Mouse (Mus musculus) v-Abl transformed pro-B cells (cell line): Measurements from ENCODE around the gene Gm9918.

Source experiments
- in situ Hi-C, 2 experiments: fragments of 400-800 bp; cut with MboI; formaldehyde crosslinking; loops; one replicate each; pipeline ENCODE4 v1.15.1; 2025; ENCODE audit not compliant: unreplicated experiment in 2 of 2

Gm9918 gene

DNA sequence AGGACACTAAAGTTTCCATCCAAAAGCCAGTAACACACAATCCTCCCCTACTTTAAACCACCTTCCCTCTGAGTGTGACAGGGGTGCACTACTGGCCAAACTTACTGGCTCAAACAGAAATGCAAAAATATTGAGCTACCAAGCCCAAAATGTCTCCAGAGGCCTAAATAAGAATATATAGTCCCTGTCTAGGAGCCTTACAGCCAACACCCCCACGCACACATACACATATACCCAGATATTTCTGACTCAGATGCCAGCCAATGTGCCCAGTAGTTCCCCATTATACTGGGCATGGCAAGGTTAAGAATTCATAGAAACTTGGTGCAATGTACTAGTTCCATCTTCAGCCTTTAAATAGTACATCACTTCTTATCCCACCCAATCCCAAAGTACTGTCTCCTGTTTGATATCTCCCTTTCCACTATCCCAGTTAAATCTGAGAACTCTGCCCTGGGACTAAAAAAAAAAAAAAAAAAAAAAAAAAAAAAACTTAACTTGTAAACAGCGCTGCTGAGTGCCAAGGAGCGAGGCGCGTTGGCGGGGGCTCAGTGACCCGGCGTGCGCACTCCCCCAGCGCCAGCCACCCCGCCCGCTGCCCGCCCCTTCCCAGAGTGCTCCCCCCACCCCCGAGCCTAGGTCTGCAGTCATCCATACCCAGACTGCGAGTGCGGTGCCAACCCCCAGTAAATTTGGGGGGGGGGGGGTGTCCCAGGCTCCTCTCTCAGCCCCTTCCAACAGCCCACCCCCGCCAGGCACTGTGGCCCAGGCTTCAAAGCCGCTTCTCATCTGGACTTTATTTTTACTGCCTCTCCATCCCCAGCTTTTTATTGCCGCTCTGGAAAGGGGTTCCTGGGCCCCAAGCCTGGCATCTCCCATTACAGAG, 25.8 kb upstream of the Gm9918 start:
- in situ Hi-C loops: loop anchor here in 1 of 2 experiments (5.0 kb wide), 1 partner anchor 38 kb away; no protein-coding TSS in a partner anchor

DNA sequence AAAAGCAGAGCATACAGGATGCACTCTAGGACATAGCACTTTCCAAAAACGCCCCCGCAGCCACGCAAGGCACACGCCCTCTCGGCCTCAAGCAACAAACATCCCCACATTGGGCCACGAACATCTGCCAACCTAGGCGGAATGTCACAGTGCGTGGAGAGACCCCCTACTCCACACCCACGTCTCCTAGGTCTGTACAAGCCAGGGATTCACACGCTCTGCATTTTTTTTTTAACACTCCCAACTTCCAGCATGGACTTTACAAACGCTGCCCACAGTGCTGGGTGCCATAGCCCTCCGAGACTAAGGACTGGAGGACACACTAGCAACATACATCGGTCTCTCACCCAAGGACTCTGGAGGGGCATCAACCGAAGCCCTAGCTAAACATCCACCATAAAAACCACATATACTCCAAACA, 24.9 kb upstream of the Gm9918 start:
- in situ Hi-C loops: loop anchor here in 1 of 2 experiments (5.0 kb wide), 1 partner anchor 37 kb away; no protein-coding TSS in a partner anchor

DNA sequence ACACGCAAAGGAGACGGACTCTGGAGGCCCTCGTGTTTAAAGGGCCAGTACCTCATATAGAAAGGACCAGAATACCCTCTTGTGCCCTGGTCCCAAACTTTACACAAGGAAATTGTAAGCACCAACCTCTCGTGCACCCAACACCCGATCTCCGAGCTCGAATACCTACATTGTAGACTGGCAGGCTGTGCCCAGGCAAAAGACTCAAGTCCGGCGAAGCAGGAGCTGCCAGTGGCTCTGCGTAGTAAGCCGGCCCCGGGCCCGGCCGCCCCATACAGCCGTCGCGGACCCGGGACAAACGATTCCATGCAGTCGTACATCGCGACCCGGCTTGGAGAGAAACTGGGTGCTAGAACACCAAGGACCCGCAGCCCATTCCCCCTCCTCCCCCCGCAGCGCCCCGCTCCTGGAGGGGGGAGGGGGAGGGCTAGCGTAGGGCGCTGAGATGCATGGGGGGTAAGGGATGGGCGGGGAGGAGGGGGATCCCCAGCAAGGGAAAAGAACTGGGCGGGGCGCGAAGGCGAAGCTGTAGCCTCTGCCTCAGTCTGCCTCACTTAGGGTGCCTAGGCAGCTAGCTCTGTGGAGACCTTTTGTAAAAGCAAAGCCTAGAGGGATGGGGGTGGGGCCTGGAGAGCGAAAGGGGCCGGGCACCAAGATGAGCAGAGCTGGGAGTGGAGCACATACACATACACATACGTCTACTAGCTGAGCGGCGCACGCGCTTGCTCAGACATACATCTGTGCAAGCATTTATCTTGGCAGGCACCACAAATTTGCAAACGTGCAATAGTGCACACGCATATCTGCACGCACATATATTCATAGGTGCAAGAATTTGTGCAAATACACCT, 24.2 kb upstream of the Gm9918 start:
- in situ Hi-C loops: loop anchor here in 1 of 2 experiments (5.0 kb wide), 1 partner anchor 36 kb away; no protein-coding TSS in a partner anchor

DNA sequence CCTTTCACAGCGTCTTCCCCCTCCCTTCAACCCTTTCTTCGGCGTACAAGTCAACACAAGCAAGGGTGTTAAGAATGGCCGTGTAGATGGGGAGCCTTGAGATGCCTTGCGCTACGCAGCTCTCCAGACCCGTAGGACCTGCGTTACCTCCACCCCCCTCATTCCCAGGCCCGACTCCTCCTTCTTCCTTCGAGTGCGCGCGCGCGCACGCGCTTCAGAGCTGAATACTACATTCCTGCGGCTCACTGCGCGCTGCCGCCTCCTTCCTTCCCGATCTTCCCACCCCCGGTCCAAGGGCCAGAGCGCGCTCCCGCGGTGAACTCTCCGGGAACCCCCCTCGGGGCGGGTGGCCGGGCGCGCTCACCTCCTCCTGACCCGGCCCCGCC, 23.5 kb upstream of the Gm9918 start:
- in situ Hi-C loops: loop anchor here in 1 of 2 experiments (5.0 kb wide), 1 partner anchor 35 kb away; no protein-coding TSS in a partner anchor

DNA sequence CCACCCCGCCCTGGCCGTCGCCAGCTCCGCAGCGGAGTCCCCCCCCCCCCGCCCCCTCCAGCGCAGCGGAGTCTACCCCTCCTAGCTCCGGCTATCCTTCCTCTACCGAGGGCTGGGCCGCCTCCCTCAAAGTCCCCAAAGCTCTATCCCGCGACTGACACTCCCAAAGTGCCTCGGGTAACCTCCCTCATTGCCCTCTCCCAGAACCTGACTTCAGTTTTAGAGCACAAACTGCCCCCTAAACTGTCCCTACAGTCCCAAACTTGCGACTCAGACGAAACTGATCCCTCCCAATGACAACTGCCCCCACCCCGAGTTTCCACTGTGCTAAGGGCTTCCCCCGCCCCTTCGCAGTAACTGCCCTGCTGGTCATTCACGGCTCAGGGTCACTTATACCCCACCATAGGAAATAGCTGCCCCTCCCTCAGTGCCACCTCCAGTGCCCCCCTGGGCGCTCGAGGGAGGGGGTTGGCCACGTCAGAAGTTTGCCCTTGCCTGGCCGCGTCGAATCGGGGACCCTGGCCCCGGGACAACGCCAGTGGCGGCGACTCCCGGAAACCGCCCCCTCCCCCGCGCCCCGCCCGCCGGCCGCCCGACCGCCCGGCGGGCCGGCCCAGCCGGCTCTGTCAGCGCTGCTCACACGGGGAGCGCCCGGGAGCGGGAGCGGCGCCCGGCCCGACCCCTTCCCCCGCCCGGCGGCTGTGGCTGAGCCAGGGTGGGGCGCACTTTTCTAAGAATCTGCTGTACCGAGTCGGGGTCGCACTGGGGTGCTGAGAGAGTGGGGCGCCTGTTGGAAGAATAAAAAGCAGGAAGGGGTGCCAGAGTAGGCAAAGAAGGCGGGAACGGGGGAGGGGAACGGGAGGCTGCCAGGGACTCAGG, 22.9 kb upstream of the Gm9918 start:
- in situ Hi-C loops: loop anchor here in 1 of 2 experiments (5.0 kb wide), 1 partner anchor 35 kb away; no protein-coding TSS in a partner anchor

DNA sequence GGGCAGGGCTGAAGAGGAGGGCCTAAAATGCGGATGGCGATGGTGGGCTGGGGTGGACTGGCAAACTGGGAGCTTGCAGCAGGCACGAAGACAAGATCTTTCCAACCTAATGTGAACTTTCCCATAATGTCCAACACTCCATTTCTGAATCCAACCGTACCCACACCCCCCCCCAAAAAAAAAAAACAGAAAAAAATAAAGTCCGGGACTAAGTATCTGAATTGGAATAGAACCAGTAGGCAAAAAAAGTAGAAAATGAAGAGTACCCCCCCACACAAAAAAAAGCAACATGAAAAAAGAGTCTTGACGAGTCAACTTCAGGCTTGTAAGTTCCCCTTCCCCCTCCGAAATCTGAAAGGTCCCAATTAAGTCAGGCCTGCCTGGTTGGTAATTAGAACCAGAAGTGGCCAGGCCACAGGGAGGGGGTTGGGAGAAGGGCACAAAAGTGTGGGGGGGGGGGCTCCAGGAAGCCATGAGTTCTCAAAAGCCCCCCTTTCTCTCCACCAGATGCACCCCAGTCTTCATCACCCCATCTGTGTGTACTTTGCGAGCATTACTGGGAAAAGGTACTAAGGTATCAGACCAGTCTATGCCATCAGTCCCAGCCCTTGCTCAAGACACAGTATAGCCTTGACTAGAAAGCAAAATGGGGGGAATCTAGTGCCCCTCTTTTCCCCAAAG, 22.1 kb upstream of the Gm9918 start:
- in situ Hi-C loops: loop anchor here in 1 of 2 experiments (5.0 kb wide), 1 partner anchor 34 kb away; no protein-coding TSS in a partner anchor

DNA sequence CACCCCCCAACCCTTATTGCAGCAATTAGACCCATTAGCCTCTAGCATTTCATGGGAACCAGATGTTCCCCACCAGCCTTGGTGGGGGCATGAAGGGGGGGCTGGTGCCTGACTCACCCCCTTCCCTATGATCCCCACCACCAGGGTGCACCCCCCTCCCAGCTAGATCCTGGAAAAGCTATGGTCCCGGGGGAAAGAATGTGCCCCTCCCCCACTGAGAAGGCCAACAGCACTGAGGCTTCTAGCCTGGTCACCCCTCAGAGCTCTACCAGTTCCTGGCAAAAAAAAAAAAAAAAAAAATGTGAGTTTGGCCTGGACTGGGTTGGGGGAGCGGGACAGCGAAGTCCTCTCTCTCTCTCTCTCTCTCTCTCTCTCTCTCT, 21.6 kb upstream of the Gm9918 start:
- in situ Hi-C loops: loop anchor here in 1 of 2 experiments (5.0 kb wide), 1 partner anchor 33 kb away; no protein-coding TSS in a partner anchor

DNA sequence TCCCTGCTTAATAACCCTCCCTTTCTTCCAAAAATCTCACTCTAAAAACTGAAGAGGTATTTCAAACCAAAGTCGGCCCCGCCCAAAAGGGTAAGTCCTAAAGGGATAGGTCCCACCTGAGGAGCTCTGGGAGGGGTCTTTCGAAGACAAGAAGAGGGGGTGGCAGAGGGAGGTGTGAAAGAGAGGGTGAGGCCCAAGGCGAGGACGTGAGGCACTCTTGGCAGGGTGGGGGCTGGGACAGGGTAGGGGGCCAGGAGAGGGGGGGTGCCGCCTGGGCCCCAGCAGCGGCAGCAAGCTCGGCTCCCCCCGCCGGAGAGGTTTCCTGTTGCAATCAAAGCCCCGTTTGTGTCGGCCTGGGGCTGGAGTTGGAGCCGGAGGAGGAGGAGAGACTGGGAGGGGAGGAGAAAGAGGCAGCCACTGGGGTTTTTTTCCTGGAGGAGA, 21.1 kb upstream of the Gm9918 start:
- in situ Hi-C loops: loop anchor here in 1 of 2 experiments (5.0 kb wide), 1 partner anchor 33 kb away; no protein-coding TSS in a partner anchor

DNA sequence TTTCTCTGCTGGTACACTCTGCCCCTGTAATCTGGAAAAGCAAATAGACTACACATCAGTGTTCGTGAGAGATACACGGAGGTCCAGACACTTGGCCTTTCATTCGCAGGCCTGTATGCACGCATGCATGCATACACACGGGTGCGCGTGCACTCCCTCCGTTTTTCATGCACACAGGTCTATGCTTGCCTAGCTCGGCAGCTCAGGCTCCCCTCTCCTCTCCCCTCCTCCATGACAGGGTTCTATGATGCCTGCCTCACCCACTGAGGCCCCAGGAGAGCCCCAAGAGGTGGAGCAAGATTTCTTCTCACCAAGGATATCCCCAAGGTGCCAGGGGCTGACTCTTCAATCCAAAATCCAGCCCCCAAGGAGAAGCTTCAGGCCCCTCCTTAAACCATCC, 20.4 kb upstream of the Gm9918 start:
- in situ Hi-C loops: loop anchor here in 1 of 2 experiments (5.0 kb wide), 1 partner anchor 32 kb away; no protein-coding TSS in a partner anchor

DNA sequence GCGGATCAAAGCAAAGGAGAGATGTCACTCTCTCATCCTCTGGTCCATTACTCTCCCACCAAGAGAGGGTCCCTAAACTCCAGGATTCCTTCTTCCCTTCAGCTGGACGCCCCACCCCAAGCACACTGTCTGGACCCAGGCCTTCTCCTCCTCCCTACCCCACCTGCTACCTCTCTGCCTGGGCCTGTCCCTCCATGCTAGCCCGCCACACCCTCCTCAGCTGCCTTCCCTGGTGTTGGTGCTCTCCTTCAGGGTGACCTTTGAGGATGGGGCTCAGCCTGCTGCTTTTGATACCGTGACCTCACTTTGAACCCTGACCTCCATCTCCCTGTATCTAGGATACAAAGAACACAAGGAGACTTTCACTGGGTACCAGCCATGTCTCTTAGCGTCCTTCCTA, 19.8 kb upstream of the Gm9918 start:
- in situ Hi-C loops: no loop called here

DNA sequence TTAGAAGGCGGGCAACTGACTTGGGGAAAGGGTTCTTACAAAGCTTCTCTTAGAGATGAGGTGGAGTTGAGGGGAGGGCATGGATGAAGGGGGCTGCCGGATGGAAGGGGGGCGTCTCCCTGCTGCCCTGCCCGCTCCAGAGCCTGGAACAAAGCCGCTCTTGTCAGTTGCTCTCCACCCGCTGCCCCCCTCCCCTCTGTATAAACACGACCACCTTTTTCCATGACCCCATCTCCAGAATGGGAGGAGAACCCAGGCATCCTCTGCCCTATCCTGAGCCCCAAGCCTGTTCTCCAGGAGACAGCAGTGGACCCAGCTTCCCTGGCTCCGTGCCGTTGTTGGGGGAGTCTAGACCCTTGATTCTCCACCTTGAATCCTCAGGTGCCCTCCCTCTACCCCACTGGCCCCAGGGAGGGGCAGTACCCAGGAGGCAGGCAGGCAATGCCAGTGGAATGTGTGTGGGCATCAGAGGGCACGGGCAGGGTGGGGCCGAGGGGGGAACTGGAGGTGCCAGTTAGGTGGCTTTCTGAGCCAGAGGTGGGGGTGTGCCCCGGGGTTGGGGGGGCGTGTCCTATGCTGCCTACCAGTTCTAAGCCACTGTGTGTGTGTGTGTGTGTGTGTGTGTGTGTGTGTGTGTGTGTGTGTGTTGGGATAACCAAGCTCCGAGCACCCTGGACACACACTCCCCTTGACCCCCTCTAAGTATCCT, 14.7 kb upstream of the Gm9918 start:
- in situ Hi-C loops: no loop called here

DNA sequence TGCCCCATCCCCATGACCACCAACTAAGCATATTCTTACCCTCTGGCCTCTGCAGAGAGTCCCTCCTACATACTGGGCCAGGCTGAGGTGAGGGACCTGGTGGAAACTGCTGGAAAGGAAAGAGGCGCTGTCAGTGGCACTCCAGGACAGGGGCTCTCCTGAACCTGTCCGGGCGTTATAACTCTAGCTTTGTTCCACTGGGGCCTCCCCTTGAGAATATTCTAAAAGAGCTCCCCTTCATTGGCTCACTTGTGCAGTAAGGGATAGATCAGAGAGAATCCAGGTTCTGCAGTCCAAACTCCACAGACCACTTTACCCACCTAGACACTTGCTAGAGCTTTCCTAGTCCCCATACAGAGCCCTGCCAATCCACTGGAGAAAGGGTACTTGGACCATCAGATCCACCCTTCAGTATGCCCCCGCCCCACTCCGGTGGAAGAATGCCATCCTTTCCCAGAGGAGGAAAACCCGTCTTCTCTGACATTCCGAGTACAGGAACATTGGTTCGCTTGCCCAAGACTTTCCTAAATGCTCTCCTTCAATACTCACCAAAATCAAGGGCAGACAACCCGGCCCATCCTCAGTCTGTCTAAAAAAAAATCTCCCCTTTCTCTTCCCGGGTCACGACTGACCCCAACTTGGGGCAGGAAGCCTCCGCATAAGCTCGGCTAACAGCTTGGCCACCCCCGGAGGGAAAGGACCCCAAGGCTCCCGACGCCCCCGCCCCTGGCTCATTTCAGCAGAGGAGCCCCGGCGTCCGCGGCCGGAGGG, 13.7 kb upstream of the Gm9918 start:
- in situ Hi-C loops: no loop called here

DNA sequence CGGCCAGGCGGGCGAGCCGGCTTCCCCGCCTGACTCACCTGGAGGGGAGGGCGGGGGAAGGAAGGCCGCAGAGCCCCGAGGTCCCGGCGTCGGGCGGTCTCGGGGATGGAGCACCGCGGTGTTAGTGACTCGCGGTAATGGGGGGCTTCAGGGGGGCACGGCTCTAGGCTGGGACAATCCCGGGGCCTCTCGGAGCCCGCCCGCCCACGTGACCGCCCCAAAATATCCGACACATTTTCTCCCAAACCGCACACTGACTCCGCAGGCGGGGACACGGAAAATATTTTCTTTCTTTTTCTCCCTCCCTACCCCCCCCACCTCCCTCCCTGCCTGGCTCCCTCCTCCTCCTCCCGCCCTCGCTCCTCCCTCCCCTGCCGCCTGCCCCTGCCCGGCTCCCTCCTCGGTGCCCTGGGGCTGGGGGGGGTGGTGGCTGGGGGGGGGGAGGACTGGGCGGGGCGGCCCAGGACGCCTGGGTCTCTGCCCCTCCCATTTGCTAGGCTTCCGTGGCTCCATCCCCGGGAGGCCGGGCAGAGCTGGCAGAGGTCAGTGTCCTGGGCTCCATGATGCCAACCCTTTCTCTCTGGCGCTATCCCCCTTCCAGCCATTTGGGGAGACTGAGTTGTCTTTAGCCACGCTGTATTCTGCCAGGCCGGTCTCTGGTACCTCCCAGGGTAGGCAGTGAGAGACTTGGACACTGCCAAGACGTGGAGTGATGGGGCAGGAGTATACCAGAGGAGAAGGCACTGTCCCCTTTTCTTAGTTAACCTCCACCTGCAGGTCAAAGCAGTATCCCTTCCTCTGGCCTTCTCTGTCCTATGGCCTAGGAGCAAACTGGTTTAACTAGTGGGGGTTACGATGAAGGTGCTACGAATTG, 12.9 kb upstream of the Gm9918 start, which contains the start of gene Rarg:
Rarg (minus strand) TSS at position 316 of the 874 bp plus-strand sequence.
- in situ Hi-C loops: no loop called here

DNA sequence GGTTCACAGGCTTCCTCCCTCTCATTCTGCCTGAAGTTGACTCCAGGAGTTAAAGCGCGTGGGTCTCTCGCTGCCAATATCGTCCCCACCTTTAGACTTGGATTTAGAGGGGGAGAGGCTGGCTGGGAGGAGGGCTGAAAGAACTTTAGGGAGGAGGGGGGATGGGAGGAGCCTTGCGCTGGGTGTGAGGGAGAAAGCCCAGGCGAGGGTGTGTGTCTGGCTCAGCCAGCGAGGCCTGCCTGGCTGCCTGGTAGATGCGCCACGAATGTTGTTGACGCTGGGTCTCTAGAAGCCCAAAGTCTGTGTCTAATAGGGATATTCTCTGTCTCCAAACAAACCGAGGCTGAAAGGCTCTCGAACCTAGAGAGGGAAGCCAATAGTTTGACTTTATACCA, 12.3 kb upstream of the Gm9918 start:
- in situ Hi-C loops: no loop called here

DNA sequence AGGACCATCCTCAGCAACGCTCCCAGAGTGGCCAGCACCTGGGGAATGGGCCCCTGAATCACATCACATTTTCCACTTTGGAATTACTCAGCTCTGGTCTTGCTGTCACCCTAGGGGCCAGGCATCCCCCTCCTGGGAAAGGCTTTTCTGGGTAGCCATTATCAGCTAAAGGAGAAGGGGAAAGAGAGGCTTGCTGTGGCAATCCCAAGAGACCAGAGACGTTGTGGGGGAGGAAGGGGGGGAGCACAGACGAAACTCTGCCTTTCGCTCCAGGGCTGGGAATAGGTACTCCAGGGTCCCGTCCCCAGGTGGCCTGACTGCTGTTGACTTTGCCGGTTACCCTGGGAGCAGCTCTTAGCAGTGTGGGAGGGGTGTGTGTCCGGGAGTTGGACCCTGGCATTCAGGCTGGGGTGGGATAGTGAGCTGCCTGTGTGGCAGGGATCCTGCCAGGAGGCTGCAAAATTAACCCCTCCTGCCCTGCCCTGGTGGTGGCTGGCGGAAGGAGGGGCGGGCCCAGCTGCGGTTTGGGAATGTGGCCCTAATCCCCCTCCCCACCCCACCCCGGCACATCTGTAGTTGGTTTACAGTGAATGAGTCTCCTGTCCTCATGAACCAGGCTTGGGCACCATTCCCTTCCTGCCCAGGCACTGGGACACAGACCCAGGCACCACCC, 11.6 kb upstream of the Gm9918 start:
- in situ Hi-C loops: no loop called here

DNA sequence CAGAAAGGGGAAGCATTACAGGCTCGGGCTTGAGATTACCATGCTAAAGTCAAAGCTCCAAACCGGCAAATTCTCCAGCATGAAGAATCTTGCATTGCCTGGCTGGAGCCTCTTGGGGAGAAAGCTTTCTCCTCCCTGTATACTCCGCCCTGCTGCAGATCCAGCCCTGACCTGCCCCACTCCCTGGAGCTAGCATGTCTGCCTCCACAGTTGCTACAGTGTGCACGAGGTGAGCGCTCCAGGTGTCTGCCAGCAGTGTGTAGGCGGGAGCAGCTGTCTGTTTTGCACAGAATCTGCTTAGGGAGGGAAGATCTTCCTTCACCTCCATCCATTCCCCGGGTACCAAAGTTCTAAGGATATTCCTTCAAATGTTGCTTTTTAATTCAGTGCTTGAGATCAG, 7.8 kb upstream of the Gm9918 start:
- in situ Hi-C loops: no loop called here
